Mouse (Mus musculus) forebrain, embryonic 10.5 days (tissue): ENCODE measurements around the gene Sorcs3. TPM values are rescaled to one million over a fixed set of nuclear protein-coding genes. Genes with fewer than 3 reads are reported as not detected.
A peak's percentile ranks its signal among the peaks of the same experiment; 100 is the strongest.

Source experiments
- DNase-seq: peaks from one replicate; pipeline ENCODE4 v3.0.0-alpha.2; 2017; ENCODE audit warnings: low spot score; ENCODE audit errors: extremely low spot score
- H3K27ac ChIP-seq: fragments of 300-500 bp; sonication (generic); 2 replicates; pipeline ENCODE4 v1.5.1; 2016; ENCODE audit warnings: mild to moderate bottlenecking
- H3K27me3 ChIP-seq: fragments of 300-500 bp; sonication (generic); 2 replicates; pipeline ENCODE4 v1.6.1; 2016; ENCODE audit warnings: mild to moderate bottlenecking; ENCODE audit not compliant: poor library complexity, severe bottlenecking
- H3K36me3 ChIP-seq: fragments of 300-500 bp; sonication (generic); replicated peaks from 2 replicates; pipeline ENCODE4 v1.6.1; 2016; ENCODE audit warnings: mild to moderate bottlenecking, moderate library complexity
- H3K4me1 ChIP-seq: fragments of 300-500 bp; sonication (generic); 2 replicates; pipeline ENCODE4 v1.6.1; 2016
- H3K4me3 ChIP-seq: fragments of 300-500 bp; sonication (generic); 2 replicates; pipeline ENCODE4 v1.5.1; 2016; ENCODE audit warnings: mild to moderate bottlenecking, moderate library complexity
- H3K9me3 ChIP-seq: fragments of 300-500 bp; sonication (generic); 2 replicates; pipeline ENCODE4 v1.6.1; 2016; ENCODE audit warnings: mild to moderate bottlenecking, moderate library complexity
- whole genome bisulfite sequencing: fragments of 180-500 bp; shearing (Covaris S2); methylation state at CpG from one replicate; pipeline ENCODE4 v1.1.7; 2016; 5-methylcytosine and 5-hydroxymethylcytosine counted together
- polyA plus RNA-seq: library from polyadenylated mRNA; unstranded; fragments of >200 nt; fragmentation: Nextera tagmentation; extraction: Ambion mirVana; gene quantifications from 2 replicates; pipeline ENCODE4 v1.2.1, GENCODE M21; 2016

Sorcs3 gene
- polyA plus RNA-seq, 1 experiment from 2014 or later, result 0.71 TPM

DNA sequence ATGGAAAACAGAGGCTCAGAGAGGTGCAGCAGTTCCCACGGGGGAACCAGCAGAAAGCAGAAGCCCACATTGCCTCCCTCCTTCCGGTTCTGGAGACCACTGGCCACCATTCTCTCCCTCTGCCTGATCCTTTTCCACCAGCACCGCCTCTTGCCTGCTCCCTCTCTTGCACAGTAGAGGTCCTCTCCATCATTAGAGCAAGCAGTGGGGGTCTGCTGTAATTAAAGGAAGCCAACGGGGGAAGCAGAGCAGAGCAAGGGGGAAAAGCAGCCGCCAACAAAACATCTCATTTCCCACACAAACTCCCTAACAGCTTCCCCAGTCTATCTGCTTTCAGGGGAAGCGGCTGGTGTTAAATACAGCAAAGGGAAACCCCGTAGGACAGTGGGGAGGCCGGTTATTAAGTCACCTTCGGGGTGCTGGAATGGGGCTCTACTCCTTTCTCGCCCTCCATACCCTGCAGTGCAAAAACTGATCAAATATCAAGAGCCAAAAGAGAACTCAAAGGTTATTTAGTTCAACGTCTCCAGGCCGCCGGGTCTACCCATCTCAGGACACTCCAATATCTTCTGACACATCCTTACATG, 32.1 kb downstream of the Sorcs3 start:
- peak; percentile 20 for DNase-seq
- Histone ChIP-seq H3K27me3 (peaks cover 59% of the 10 kb centered on the region), H3K9me3 (peaks cover 4% of the 10 kb centered on the region; the same call in 1 of the 2 replicates), H3K36me3 (no peaks in the 10 kb centered on the region), H3K4me3 (peak overlapping the region; percentile 11; the same call in 1 of the 2 replicates), H3K27ac (no peak overlapping the region), H3K4me1 (peaks cover 46% of the 10 kb centered on the region)
- 18% methylated on average over 13 of the region's 13 CpGs for WGBS

DNA sequence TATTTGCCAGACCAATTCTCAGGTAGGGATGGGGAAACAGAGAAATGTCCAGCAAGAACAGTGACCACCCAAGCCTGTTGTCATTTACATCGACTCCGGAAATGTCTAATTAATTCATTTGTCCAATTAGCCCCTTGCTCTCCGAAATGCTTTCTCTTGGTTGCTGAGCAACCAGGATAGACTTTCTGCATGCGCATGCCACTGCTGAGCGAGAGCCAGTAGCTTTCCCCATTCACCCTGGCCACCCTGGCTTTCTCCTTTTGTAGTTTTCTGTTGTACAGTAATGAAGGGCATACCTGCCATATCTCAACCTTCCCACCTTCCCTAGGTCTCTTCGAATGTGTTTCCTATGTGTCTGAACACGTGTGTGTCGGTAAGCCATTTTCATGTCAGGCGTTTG, 32.6 kb downstream of the Sorcs3 start:
- Histone ChIP-seq H3K36me3 (no peaks in the 10 kb centered on the region), H3K4me3 (0 out of 2 replicates have a peak overlapping the region, but pooled peaks have one; percentile 11), H3K27ac (no peak overlapping the region), H3K27me3 (peaks cover 59% of the 10 kb centered on the region), H3K4me1 (peaks cover 48% of the 10 kb centered on the region), H3K9me3 (peaks cover 4% of the 10 kb centered on the region; the same call in 1 of the 2 replicates)
- WGBS, result 51% methylated on average over 9 of the region's 9 CpGs
- peak; percentile 45 for DNase-seq

DNA sequence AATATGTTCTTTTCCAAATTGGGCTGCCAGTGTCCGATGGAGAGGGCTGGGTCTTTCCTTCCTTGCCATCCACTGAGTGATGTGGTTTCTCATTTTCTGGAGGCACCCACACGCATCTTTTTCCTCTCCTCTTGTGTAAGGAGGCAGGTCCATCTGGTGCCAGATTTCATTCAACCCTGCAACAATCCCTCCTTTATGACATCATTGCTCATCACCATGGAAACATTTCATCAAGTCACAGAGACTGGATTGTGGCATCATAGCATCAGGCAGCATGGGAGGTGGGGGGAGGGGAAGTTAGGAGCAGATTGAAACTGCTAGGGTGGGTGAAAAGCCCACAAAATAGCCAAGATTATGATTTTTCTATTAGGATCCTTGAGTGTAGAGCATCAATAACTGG, 35.1 kb downstream of the Sorcs3 start:
- Histone ChIP-seq H3K4me3 (no peak overlapping the region), H3K27ac (peak overlapping the region; percentile 66; the same call in 1 of the 2 replicates), H3K36me3 (no peaks in the 10 kb centered on the region), H3K27me3 (peaks cover 40% of the 10 kb centered on the region), H3K4me1 (peaks cover 48% of the 10 kb centered on the region), H3K9me3 (peaks cover 4% of the 10 kb centered on the region; the same call in 1 of the 2 replicates)
- 61% methylated on average over 2 of the region's 2 CpGs for WGBS
- DNase-seq, result no peak

DNA sequence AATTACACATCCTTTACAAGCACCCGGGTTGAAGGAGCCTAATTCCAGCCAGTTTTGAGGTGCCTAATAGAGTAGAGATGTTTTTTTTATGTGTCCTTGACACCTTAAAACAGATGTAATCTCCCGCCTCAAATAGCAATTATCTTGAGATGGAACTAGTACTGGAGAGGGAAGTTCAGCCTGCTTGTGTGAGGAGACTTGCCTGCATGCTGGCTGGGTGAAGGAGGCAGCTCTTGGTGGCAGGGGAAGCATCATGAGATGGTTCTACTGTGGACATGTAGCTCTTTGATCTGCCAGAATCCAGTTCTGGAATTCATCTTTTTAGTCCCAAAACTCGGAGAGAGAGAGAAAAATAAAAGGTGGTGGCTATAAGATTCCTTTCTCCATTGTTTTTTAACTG, 38.2 kb downstream of the Sorcs3 start:
- Histone ChIP-seq H3K36me3 (no peaks in the 10 kb centered on the region), H3K27me3 (peaks cover 15% of the 10 kb centered on the region), H3K4me1 (peaks cover 29% of the 10 kb centered on the region), H3K9me3 (no peaks in the 10 kb centered on the region), H3K4me3 (no peak overlapping the region), H3K27ac (no peak overlapping the region)
- no peak for DNase-seq
- WGBS, result 79% methylated on average over 3 of the region's 3 CpGs

DNA sequence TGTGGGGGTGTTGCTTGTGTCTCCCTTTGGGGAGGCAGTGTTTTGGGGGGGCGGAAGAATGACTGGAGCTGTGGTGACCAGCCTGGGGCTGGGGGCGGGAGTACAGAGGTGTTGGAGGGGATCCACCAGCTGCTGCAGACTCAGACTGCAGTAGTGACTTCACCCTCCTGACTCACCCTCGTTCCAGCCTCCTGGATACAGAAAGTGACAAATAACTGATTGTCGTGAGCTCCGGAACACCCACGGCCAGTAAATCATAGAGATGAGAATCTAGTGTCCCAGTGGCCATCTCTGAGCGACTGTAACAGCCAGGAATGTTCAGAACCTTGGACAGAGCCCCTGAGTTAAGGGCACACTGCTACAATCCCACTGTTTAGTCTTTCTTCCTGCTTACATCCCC, 53.4 kb downstream of the Sorcs3 start:
- no peaks in the 10 kb centered on the region for H3K36me3 ChIP-seq
- H3K4me3 ChIP-seq, result no peak overlapping the region
- DNase-seq, result no peak
- H3K27me3 ChIP-seq, result no peaks in the 10 kb centered on the region
- no peak overlapping the region for H3K27ac ChIP-seq
- peaks cover 8% of the 10 kb centered on the region for H3K4me1 ChIP-seq
- H3K9me3 ChIP-seq, result no peaks in the 10 kb centered on the region
- 80% methylated on average over 7 of the region's 7 CpGs for WGBS

DNA sequence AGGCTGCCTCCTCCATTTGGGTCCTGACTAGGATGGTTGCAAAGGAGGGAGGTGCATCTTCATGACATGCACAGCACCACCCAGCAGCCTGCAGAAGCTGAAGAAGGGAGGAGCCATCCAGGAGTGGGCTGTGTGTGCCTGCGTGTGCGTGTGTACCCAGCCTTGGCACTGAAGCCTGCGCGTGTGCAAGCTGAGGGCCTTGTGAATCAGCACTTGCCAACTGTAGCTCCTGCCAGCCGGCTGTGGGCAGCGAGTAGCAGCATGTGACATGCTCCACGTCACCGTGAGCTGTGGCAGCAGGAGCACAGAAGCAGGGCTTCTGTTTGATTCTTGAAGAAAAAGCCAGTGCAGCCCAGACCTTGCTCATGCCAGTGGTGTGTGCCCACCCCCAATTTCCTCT, 54.8 kb downstream of the Sorcs3 start:
- Histone ChIP-seq H3K4me3 (no peak overlapping the region), H3K4me1 (peaks cover 10% of the 10 kb centered on the region), H3K27me3 (no peaks in the 10 kb centered on the region), H3K9me3 (no peaks in the 10 kb centered on the region), H3K27ac (no peak overlapping the region), H3K36me3 (no peaks in the 10 kb centered on the region)
- DNase-seq, result no peak
- WGBS, result 91% methylated on average over 8 of the region's 8 CpGs

DNA sequence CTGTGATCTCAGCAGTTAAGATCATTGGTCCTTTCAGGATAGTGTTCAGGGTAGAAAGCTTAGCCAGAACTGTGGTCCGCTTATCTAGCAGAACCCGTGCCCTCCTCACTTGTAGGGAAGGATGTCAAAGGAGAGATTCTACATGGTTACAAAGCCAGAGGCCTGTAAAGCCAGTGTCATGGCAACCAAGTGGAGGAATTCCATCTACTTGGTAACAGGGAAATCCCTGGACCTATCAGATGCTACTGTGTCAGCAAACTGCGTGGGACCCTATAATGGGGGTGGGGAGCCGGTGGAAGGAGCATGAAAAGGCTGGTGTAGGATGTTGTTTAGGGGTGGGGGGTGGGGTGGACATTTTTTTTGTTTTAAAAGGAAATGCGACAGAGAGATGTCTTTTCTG, 57.9 kb downstream of the Sorcs3 start:
- H3K36me3 ChIP-seq, result no peaks in the 10 kb centered on the region
- no peak overlapping the region for H3K4me3 ChIP-seq
- DNase-seq, result no peak
- no peaks in the 10 kb centered on the region for H3K27me3 ChIP-seq
- H3K27ac ChIP-seq, result no peak overlapping the region
- H3K9me3 ChIP-seq, result no peaks in the 10 kb centered on the region
- WGBS, result 68% methylated on average over 5 of the region's 5 CpGs
- peaks cover 10% of the 10 kb centered on the region for H3K4me1 ChIP-seq

DNA sequence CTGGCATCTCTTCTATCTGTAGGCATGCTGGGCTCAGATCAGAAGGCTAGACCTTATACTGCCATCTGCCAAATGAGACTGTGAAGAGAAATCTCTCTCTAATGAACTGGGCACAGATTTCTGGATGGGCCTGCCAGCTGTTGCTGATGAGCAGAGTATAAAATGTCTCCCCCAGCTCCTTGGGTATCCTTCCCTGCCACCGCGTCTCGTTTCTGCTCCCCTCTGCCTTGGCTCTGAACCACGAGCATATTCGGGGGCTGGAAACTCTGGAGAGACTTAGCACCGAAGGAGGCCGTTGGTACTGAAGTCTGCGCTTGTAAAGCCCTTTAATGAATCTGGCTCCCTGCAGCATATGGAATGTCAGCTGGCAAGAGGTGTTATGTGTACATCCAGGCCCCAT, 74.4 kb downstream of the Sorcs3 start:
- no peak for DNase-seq
- Histone ChIP-seq H3K27me3 (no peaks in the 10 kb centered on the region), H3K9me3 (no peaks in the 10 kb centered on the region), H3K4me3 (no peak overlapping the region), H3K36me3 (no peaks in the 10 kb centered on the region), H3K4me1 (peaks cover 22% of the 10 kb centered on the region), H3K27ac (no peak overlapping the region)
- 68% methylated on average over 8 of the region's 8 CpGs for WGBS

DNA sequence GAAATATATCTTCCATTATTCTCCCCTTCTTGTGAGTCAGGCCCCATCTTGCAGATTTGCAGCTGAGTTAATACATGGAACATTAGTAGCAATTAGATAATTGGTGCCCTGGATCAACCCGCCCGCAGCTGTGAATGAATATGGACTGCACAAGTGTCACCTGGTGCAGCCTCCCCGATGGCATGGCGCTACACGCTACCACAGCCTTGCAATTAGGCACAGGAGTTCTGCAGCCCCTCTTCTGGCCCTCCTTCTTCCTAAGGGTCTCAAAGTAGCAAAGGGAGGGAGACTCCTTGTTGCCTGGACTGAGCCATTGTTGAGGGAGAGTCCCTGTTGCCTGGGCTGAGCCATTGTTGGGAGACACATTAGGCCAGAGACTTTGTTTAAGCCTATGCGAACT, 76.4 kb downstream of the Sorcs3 start:
- Histone ChIP-seq H3K27ac (no peak overlapping the region), H3K36me3 (no peaks in the 10 kb centered on the region), H3K9me3 (no peaks in the 10 kb centered on the region), H3K4me3 (no peak overlapping the region), H3K27me3 (no peaks in the 10 kb centered on the region), H3K4me1 (peaks cover 22% of the 10 kb centered on the region)
- WGBS, result 76% methylated on average over 6 of the region's 6 CpGs
- DNase-seq, result no peak

DNA sequence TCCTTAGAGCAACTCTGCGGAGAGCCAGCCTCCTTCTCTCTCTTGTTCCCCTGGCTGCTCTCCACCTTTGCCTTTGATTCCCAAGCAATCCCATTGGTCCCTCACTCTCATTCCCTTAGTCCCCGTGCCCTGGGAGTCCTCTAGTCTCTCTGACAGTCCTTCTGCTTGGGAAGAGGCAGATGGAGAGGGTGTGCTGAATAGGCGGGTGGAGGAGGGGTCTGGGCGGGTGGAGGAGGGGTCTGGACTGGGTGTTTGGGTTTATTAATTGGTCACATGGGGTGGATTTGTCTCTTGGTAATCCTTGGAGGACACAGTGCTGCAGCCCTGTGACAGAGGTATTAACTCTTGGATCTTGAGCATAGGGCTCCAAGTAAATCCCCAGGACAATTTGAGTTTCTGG, 77.4 kb downstream of the Sorcs3 start:
- Histone ChIP-seq H3K9me3 (no peaks in the 10 kb centered on the region), H3K4me1 (peaks cover 22% of the 10 kb centered on the region), H3K36me3 (no peaks in the 10 kb centered on the region), H3K27ac (peak overlapping the region; percentile 53; the same call in 1 of the 2 replicates), H3K27me3 (no peaks in the 10 kb centered on the region), H3K4me3 (no peak overlapping the region)
- no peak for DNase-seq
- WGBS, result 32% methylated on average over 4 of the region's 4 CpGs

DNA sequence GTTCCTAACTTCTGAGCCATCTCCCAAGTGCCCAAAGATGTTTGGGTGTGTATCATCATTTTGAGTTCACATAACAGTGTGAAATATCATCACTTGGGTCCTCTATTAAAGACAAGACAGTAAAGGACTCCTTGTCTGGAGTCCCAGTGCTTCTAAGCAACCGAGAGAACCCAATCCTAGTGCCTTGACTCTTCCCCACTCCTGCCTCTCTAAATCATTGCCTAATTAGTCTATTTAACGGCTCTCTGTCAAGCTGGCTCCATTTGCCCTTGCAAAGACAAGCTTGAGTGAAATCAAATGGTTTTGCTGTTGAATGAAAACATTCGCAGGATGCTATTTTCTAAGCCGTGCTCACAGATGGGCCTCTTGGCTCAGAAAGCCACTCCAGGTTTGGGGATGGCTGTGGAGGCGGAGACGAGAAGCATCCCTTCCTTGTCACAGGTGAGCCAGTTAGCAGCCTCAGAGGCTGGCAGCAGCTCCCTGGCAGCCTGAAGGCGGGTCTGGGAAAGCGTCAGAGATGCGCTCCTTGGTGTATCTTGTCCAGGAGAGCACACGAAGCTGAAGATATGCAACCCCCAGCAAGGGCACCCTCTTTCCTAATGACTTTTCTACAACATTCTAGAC, 79.9 kb downstream of the Sorcs3 start:
- no peak for DNase-seq
- no peaks in the 10 kb centered on the region for H3K27me3 ChIP-seq
- H3K4me1 ChIP-seq, result peaks cover 19% of the 10 kb centered on the region
- WGBS, result 79% methylated on average over 10 of the region's 10 CpGs
- H3K4me3 ChIP-seq, result no peak overlapping the region
- no peaks in the 10 kb centered on the region for H3K36me3 ChIP-seq
- no peaks in the 10 kb centered on the region for H3K9me3 ChIP-seq
- no peak overlapping the region for H3K27ac ChIP-seq

DNA sequence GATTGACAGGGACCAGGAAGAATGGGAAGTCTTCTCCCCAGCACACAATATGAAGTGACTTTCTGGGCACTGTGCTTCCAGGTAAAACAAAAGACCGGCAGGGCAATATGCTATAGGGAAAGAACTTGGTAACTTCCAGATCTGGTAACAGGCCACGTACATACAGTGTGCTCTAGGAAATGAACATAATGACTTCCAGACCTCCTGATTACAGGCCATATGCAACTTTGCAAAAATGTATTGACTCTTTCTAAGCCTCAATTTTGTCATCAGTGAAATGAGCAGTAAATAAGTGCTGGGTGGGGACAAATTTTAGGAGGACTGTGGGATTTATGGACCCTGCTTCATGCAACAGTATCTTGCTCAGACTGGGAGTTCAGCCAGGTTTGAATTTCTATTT, 88.4 kb downstream of the Sorcs3 start:
- no peak overlapping the region for H3K4me3 ChIP-seq
- 79% methylated on average over 2 of the region's 2 CpGs for WGBS
- no peaks in the 10 kb centered on the region for H3K9me3 ChIP-seq
- no peaks in the 10 kb centered on the region for H3K27me3 ChIP-seq
- H3K27ac ChIP-seq, result no peak overlapping the region
- H3K36me3 ChIP-seq, result no peaks in the 10 kb centered on the region
- DNase-seq, result no peak
- no peaks in the 10 kb centered on the region for H3K4me1 ChIP-seq

DNA sequence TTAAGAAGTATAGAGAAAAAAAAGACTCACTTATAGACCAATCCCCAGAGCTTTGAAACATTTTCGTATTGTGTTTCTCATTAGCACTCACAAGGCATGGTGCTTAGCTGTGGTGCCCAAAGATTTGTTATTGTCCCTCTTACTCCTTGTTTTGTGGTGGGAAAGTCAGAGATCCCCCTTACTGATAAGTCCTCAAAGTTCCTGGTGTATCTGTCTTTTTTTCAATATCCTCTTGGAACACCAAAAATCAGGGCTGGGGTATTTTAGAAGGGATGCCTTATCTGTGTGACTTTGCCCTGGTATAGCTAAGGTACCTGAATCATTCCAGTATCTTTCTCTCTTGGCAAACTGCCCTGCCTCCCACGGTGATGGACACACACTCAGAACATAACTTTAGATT, 92.6 kb downstream of the Sorcs3 start:
- Histone ChIP-seq H3K4me3 (no peak overlapping the region), H3K36me3 (no peaks in the 10 kb centered on the region), H3K27me3 (no peaks in the 10 kb centered on the region; the same call in 1 of the 2 replicates), H3K27ac (no peak overlapping the region), H3K4me1 (peaks cover 17% of the 10 kb centered on the region), H3K9me3 (no peaks in the 10 kb centered on the region)
- DNase-seq, result no peak
- 86% methylated on average over 2 of the region's 2 CpGs for WGBS
